Mouse (Mus musculus) kidney, postnatal 25 days (tissue): ENCODE measurements around the gene Cdc6.
A peak's percentile ranks its signal among the peaks of the same experiment; 100 is the strongest.
"Not testable (repeated sequence)": the region's sequence is repeated elsewhere in the genome, so short reads cannot be mapped to it uniquely, and the experiment has no call there.

Experiments
- DNase-seq, 2 experiments: peaks; one replicate each; pipeline ENCODE4 v3.0.0; 2021; ENCODE audit warnings: mixed read lengths in 2 of 2

The Cdc6 gene

DNA sequence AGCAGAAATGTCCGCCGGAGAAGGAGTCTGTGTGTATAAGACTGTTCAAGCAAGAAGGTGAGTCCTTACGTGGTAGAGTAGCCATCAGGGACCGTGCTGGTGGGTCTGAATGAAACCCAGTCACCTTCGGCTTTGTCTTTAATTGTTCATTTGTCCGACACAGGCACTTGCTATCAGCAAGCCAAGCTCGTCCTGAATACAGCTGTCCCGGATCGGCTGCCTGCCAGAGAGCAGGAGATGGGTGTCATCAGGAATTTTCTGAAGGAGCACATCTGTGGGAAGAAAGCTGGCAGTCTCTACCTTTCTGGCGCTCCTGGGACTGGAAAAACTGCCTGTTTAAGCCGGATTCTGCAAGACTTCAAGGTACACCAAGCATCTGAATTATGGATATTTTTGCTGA, 2.8 kb downstream of the Cdc6 start:
- no peak for DNase-seq

DNA sequence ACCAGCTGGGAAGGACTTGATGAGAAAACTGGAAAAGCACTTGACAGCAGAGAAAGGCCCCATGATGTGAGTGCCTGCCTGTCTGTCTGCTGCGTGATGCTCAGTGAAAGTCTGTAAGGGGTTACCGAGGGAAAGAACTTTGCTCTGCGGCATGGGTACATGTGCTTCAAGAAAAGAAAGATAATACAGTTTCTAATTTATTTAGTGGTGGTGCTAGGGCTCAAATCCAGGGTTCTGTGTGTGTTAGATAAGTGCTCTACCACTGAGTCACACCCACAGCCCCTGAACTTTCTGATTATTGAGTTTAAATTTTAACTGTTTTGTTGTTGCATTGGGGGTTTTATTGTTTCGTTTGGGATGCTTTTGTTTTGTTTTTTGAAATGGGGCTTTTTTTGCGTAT, 3.9 kb downstream of the Cdc6 start:
- DNase-seq: no peak

DNA sequence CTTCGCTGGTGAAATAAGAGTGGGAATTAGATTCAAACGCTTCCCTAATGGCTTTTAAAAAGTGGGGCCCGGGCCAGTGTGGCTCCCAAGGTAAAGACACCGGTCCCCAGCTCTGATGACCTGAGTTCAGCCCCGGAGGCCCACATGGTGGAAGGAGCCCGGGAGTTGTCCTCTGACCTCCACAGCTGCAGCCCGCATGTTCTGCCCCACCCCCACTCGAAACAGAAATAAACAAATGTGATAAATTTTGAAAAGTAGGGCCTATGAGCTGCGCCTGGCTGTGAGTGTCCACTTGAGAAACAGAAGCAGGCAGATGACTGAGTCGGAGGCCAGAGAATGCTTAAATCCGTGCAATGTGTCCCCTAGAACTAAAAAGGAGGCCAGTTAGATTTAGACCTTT, 6.6 kb downstream of the Cdc6 start:
- DNase-seq: no peak

DNA sequence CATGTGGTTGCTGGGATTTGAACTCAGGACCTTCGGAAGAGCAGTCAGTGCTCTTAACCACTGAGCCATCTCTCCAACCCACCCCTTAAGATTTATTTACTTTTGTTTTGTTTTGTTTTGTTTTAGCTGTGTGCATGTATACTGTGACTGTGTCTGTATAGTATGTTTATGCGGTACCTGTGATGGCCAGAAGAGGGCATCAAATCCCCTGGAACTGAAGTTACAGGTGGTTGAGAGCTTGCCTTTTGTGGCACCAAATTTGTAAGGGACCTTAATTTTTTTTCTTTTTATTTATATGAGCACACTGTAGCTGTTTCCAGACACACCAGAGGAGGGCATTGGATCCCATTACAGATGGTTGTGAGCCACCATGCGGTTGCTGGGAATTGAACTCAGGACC, 8.8 kb downstream of the Cdc6 start:
- peak in 1 of 2 experiments; percentile 51 for DNase-seq

DNA sequence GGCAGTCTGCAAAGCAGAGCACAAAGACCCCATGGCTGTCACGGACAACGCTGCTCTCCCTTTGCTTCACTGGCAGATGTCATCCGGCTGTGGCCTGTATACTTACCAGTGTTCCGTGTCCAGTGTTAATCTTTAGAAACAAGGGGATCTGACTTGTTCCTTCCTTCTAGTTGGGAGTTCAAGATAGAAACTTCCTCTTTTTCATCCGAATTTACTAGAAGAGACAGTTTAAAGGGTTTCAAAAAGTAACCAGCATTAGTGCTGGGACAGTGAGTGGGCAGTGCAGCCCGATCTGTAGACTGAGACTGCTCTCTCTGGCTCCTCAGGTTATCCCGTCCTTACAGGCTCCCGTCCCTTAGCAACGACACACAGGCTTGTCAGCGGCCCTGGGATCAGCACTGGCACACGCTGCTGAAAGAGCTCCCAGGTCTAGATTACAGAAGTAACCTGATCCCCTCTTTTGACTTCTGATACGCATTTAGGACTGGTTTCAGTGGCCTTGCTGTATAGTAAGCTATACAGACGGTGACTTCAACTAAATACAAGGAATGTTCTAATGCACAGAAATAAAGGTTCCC, 9.9 kb downstream of the Cdc6 start:
- no peak for DNase-seq

DNA sequence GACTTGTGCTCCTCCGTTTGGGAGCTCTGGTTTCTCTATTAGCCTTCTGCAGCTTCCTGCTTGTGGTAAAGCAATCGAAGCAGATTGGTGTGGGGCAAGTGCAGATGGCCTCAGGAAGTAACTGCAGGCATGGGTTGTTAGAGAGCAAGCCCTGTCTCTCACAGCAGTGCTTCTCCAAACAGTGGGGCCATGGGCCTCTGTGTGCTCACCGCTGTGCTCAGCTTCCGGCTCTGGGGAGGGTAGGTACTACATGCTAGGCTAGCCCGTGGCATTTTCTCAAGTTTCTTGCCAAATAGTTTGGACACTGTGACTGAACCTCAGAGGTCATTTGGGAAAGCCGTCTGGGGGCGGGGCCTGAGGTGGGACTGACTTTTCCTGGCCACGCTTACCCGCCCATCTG, 10.6 kb downstream of the Cdc6 start:
- DNase-seq: peak; percentile 43 to 73

DNA sequence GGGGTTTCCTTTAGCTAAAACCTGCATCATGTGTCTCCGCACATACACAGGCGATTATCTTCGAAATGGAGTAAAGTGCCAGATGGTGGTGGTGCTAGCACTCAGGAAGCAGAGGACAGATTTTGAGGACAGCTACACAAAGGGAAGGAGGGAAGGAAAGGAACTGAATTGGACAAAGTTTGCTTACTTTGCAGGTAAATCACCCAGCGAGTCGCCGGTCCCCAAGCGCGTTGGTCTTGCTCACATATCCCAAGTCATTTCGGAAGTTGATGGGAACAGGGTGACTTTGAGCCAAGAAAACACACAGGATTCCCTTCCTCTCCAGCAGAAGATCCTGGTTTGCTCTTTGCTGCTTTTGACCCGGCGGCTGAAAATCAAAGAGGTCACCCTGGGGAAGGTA, 11.4 kb downstream of the Cdc6 start:
- no peak for DNase-seq

DNA sequence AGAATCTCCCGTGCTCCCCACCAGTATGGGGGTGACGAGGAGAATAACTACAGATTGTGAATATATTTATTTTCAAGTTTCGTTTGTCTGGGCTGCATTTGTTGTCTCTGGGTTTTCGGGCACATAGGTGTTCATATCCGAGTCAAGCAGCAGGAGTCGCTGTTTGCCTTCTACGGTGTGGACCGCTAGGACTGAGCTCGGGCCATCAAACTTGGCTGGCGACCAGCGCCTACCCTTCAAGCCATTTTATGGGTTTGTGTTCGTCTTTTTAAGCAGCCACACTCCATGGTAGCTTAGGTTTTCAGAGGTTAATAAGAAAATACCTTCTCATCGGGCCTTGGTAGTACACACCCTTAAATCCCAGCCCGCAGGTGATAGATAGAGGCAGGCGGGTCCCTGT, 14.2 kb downstream of the Cdc6 start:
- DNase-seq: peak; percentile 61 to 72

DNA sequence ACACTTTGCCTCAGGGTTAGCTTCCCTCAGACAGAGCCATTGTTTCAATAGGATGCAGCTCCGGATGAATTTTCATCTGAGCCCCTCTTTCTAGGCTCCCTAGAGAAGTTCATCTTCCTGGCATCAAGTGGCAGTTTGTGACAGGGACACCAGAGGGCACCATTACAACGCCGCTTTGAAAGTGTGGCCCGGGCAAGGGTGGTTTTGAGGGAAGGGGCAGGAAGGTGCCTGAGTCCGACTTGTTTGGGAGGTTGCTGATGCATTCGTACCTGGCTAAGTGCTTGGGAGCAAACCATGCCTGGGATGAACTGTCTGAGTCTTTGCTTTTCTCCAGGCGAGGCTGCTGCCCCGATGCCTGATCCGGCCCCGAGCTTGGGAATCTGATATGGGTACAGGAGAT, 14.7 kb downstream of the Cdc6 start:
- DNase-seq: peak; percentile 59 to 75

DNA sequence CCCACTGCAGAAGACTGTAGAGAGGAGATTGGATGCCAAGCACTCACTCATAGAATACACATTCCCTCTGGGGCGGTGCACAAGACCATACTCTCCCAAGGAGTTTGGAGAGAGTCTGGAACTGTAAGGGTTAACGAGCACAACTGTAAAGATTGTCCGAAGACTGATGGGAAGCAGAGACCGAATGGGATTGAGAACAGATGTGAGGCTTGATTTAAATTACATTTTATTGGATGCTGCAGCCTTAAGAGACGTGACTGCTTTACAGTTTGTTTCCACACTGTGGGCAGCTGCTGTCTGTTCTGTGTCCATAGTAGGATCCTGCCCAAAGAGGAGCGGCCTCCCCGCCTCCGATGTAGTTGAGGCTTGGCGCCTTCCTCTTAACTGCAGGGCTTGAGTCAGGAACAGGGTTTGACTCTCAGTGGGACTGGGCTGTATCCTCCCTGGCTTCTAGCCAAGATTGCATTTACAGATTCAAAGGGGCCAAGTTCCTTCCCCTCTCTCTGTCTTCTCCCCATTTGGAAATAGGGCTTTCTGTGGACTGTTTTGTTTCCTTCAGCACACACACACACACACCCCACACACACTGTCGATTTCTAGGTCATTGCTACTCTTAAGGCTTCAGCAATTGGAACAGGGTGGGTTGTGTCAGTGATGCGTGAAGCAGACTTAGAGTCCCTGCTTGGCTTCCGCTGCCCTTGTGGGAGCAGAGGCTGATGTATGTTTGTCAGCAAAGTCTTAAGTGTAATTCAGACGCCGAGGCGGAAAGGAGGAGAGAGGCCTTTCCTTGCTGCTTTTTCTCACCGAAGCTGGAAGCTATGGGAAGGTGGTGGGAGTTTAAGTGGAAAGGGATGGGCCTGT, 15.5 kb downstream of the Cdc6 start:
- not testable (repeated sequence) for DNase-seq

DNA sequence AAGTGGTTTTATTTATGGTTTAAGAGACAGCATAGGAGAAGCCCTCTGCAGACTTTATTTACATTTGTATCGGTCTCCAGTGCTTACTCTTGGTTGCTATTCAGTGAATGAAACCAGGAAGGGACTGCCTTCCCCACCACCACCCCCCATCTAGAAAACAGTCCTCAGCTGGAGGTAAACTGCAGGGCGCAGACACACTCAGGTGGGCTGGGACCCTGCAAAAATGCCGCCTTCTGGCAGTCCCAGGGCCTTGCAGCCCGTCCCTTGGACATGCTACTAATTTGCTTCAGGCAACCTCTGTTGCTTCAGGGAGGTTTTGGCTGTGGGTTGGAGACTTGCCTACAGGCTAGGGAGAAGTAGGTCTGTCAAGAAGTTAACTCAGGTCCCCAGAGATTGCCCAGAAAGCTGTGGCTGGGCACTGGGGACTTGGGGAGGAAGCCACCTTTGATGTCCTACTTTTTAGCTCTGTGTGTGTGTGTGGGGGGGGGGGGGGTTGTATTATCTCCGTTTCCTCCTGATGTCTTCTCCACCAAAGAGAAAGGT, 17.1 kb downstream of the Cdc6 start:
- DNase-seq: no peak

DNA sequence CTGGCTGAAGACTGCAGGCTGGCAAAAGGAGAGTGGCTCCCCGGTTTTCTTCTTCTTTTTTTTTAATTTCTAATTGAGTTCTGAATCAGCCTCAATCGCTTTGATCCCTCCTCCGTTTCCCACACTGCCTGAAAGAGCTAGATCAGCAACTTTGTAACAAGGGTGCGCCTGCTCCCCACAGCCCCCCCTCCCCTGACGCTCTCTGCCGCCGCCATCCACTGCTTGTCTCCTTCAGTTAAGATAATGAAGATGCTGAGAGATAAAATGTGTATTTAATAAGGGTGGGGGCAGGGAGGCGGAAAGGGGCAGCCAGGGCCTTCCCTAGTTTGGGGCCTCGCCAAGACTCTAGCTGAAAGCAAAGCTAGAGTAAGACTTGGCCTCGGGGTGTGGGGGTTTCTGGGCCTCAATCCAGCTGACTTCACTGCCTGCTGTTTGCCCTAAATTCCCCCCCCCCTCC, 17.7 kb downstream of the Cdc6 start:
- peak; percentile 65 to 69 for DNase-seq

DNA sequence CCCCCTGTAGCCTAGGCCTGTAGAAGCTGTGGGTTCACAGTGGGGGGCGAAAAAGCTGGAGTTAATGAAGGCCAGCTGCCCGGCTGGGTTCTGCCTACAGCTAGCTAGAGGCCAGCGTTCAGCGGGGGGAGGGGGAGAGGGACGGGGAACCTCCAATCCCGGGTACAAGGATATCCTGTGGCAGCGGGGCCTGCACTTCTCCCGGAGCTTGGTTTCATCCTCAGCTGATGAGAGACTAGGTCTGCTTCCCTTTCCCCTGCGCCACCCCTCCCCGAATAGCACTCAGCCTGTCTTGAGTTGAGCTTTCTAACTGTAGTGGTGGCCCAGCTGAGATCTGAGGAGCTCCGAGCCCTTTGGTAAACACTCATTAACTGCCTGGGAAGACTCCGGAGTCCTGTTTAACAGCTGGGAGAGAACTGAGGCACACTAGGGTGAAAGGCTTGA, 18.3 kb downstream of the Cdc6 start:
- peak; percentile 52 to 73 for DNase-seq

DNA sequence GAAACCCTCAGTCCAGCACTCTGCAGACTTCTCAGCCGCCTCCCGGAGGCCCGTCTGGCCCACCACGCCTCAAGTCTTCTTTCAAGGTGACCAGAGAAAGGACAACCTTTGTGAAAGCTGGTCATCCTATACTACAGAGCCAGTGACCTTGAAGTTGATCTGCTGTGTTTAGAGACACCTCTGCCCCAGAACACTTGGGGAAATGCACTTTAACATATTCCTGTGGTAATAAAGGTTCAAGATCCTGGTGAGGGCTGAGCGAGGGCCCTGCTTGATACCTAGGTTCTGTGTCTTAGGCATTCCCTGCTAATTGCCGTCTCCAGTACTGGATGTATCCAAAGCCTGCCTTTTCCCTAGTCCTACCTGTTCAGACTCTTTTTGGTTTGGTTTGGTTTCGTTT, 19.0 kb downstream of the Cdc6 start:
- DNase-seq: no peak

DNA sequence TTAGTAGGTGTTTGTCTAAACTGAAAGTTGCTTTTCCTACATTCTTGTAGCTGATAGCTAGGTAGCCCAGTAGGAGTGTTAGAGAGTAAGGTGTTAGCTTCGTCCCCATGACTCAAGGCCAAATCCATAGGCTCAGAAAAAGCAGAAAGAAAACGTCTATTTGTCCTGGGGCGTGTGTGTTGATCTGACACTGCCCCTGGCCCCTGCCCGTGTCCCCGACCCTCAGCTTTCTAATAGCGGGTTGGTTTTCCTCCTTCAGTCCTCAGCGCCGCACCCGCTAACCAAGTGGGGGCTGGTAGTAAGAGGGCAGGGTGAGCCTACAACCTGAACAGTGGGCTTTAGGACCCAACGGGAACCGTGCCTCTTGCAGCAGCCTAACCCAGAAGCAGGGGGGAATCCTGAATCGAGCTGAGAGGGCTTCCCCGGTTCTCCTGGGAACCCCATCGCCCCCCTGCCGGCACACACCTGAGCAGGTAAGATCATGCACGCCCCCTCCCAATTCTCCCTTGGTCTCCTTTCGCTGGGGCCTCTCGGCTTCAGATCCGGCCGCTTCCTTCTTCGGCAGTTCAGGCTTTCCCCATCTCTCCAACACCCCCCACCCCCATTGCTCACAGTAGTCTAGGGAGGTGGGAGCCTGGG, 20.0 kb downstream of the Cdc6 start, which contains the start of gene Rara:
Gene Rara (plus strand): TSS at position 381 of the 639 bp plus-strand sequence.
- peak in 1 of 2 experiments; percentile 44 for DNase-seq

DNA sequence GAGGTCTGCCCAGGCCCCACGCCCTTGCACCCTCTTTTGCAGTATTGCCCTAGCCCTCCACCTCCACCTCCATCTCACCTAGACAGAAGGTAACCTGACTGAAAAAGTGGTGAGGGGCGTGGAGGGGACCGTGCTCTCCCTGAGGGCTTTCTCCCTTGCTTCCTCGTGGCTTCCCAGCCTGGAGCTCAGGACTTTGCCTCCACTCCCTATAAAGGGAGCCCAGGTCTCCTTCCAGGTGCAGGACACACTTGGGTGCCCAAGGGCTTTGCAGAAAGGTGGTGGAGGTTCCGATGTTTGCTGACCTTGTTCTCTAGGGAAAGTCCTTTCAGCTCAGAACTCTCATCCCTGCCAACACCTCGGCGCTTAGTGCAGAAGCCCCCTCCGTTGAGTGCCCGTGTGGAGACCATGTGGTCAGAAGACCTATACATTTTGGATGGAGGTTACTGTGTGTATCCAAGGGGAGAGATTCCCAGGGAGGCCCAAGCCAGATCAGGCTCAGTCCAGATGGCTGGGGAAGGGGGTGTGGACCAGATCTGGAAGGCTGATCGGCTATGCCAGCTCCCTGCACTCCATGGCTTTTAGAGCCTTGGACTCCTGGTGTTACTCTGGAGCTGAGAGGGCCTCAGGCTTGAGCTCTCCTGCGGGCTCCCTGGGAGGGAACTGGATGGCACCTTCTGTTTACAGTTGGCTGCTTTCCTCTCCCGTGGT, 20.7 kb downstream of the Cdc6 start:
- peak; percentile 44 to 74 for DNase-seq

DNA sequence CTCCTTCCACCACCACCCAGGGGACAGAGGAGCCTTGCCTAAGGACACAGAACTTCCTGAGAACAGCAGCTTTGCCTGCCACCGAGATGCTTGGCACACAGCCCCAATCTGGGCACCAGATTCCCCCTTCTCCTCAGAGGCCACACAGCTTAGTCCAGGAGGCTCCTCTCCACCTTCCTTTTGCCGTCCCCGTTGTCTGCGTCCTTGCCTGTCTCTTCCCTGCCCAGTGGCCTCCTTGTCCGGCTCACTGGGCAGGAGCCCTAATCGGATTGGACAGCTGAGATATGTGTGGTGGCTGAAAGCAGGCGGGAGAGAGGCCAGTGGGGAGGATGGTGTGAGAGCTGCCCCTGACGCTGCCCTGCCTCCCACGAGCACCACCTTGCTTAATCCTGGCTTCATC, 21.9 kb downstream of the Cdc6 start:
- DNase-seq: peak in 1 of 2 experiments; percentile 54

DNA sequence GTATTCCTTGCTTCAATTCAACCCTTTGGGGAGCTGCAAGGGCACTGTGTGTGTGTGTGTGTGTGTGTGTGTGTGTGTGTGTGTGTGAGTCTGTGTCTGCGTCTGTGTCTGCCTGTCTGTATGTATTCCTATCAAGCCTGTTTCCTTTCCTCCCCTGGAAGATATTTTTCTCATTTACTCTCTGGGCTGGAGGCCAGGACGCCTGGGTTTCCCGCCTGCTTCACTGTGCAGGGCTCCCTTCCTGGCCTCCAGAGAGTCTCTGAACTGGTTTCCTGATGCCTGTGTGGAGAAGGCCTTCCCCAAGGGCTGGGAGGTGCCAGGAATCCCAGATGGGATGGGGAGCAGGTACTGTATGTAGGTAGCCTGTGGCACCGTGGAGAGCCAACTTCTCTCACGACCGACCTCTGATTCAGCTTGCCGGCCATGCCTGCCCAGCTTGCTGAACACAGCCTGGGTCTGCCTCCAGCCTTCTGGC, 22.6 kb downstream of the Cdc6 start:
- no peak for DNase-seq

DNA sequence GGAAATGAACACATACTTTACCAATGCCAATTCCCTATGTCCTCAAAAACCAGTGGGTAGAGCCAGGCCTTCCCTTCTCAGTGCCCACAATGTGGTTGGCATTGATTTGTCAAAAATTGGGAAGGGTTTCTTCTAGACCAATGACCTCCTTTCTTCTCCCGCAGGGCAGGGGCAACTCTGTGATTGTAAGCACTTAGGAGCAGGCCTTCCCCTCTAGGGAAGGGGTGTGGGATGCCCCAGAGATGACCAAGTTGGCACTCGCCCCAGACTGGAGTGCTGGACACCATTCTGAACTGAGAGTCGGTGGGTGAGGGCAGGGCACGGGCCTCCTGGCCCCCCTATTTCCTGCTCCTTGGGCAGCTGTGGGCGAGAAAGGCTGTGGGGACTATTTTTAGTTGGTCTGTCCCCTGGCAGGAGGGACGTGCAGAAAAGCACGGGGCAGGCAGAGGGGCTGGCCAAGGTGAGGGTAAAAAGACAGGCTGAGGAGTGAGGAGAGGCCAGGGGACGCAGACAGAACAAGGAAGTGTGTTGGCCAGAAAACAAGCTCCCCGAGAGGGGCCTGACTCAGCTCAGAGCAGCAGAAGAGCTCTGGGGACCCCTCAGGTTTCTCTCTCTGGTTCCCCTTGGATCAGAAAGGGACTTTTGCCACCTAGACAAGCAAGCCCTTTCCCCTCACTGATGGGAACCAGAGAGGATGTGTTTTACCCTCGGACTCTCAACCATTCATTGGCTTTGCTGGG, 23.3 kb downstream of the Cdc6 start:
- DNase-seq: peak; percentile 28 to 63

DNA sequence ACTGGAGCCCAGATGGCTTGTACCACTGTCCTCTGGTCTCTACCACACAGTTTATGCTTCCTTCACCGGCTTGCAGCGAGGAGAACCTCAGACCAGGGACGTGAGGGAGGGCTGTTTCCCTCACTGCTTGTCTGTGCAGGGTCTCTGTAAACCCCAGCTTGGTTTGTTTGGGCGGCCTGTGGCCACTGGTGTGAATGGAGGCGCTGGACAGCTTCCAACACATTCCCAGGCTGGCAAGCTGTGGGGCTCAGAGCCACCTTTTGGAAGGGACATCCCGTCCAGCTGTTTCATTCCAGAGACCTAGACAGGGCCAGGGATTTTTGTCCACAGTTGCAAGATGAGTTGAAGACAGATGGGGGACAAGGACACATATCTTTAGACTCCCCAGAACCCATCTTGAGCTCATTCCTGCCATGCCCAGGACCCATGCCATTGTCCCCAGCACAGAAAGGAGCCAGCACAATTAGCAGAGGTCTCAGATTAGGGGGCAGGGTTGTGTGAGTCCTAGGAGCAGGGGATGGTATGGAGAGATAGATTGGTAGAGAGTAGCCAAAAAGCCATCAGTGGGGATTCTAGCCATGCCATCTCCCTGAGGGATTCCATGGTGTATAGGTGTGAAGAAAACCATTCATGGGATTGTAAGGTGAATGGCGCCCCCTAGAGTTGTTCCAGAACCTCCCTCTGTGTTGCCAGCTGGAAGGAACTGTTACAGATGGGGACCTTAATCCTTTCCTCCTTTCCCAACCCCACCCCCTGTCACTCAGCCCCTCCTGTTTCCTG, 24.1 kb downstream of the Cdc6 start:
- peak; percentile 53 to 59 for DNase-seq
